Mouse (Mus musculus): Measurements from ENCODE around the gene Col18a1. TPM values are rescaled to one million over a fixed set of nuclear protein-coding genes. Genes with fewer than 3 reads are reported as not detected.
A peak's percentile ranks its signal among the peaks of the same experiment; 100 is the strongest.

Col18a1 gene
- polyA plus RNA-seq, 1 experiment from 2014 or later: 83.2 TPM

DNA sequence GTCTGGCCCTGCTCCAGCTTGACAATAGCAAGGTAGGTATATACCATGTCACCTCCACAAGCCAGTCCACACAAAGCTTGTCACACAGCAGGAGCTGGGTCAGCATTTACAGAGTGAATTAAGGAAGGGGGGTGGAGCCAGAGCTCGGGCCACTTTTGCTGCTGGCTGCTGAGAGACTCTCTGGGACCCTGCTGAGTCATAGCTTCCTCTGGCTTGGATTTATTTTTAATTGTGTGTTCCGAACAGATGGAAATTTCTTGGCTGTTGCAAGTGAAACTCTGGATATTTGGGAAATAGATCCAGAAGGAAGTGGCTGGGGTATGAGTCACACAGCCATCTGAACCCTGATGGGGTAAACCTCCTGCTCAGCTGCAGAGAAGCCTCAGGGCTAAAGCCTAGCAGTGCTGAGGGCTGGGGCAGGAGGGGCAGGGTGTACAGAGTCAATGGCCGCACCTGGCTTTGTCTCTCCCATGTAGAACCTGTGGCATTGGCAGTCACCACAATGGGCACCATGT is 40.3 kb upstream of the Col18a1 start:
- H3K4me3 ChIP-seq (ENCODE audit: low read depth, low read length): no peak overlapping the region
- ATAC-seq (ENCODE audit: insufficient read depth, low FRiP score, low TSS enrichment) (no peak), DNase-seq (ENCODE audit: low spot score) (no peak)
- H3K9ac ChIP-seq (ENCODE audit: low read length): no peak overlapping the region
- H3K36me3 ChIP-seq (ENCODE audit: control insufficient read depth, insufficient read depth, low read length): no peaks in the 10 kb centered on the region
- no peaks in the 10 kb centered on the region for H3K27me3 ChIP-seq (ENCODE audit: control insufficient read depth, insufficient read depth, low read length)
- no peak overlapping the region for H3K4me2 ChIP-seq (ENCODE audit: low read depth)
- WGBS: 46% methylated on average over 3 of the region's 3 CpGs
- H3K4me1 ChIP-seq (ENCODE audit: control insufficient read depth, insufficient read depth, low read length): peaks cover 3% of the 10 kb centered on the region; the same call in 1 of the 2 replicates
- no peaks in the 10 kb centered on the region for H3K9me3 ChIP-seq (ENCODE audit: control insufficient read depth, low read length)
- no peak overlapping the region for H3K27ac ChIP-seq (ENCODE audit: low read depth, low read length)

GRCm38 (mm10) chr10:77206134-77206533 is 39.8 kb upstream of the Col18a1 start:
- no peak for DNase-seq (ENCODE audit: low spot score)
- H3K36me3 ChIP-seq (ENCODE audit: control insufficient read depth, insufficient read depth, low read length): no peaks in the 10 kb centered on the region
- 86% methylated on average over 2 of the region's 2 CpGs for WGBS
- H3K9me3 ChIP-seq (ENCODE audit: control insufficient read depth, low read length): no peaks in the 10 kb centered on the region
- no peak overlapping the region for H3K4me3 ChIP-seq (ENCODE audit: low read depth, low read length)
- H3K27me3 ChIP-seq (ENCODE audit: control insufficient read depth, insufficient read depth, low read length): no peaks in the 10 kb centered on the region
- no peak for ATAC-seq (ENCODE audit: insufficient read depth, low FRiP score, low TSS enrichment)
- H3K9ac ChIP-seq (ENCODE audit: low read length): no peak overlapping the region
- no peak overlapping the region for H3K4me2 ChIP-seq (ENCODE audit: low read depth)
- H3K4me1 ChIP-seq (ENCODE audit: control insufficient read depth, insufficient read depth, low read length): peaks cover 3% of the 10 kb centered on the region; the same call in 1 of the 2 replicates
- no peak overlapping the region for H3K27ac ChIP-seq (ENCODE audit: low read depth, low read length)

DNA sequence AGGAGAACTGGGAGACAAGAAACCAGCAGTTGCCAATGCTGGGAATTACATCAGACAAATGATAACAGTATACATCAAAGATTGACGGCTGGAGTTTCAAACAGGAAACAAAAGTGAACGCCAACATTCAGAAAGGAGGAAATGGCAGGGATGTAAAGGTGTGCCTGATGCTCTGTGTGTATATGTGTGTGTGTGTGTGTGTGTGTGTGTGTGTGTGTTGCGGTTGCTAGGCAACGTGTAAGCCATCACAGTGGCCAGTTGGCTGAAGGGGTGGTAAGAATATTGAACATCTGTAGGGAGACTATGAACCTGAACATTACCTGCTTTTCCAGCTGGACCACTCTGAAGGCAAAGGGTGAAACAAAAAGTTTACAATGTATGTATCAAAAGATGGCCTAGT is 37.6 kb upstream of the Col18a1 start:
- WGBS: 88% methylated on average over 4 of the region's 4 CpGs
- no peak for DNase-seq (ENCODE audit: low spot score)
- H3K4me3 ChIP-seq (ENCODE audit: low read depth, low read length): no peak overlapping the region
- H3K4me2 ChIP-seq (ENCODE audit: low read depth): no peak overlapping the region
- no peak overlapping the region for H3K27ac ChIP-seq (ENCODE audit: low read depth, low read length)
- H3K36me3 ChIP-seq (ENCODE audit: control insufficient read depth, insufficient read depth, low read length): no peaks in the 10 kb centered on the region
- no peaks in the 10 kb centered on the region for H3K27me3 ChIP-seq (ENCODE audit: control insufficient read depth, insufficient read depth, low read length)
- no peak for ATAC-seq (ENCODE audit: insufficient read depth, low FRiP score, low TSS enrichment)
- no peaks in the 10 kb centered on the region for H3K9me3 ChIP-seq (ENCODE audit: control insufficient read depth, low read length)
- H3K4me1 ChIP-seq (ENCODE audit: control insufficient read depth, insufficient read depth, low read length): peaks cover 3% of the 10 kb centered on the region; the same call in 1 of the 2 replicates
- no peak overlapping the region for H3K9ac ChIP-seq (ENCODE audit: low read length)

GRCm38 (mm10) chr10:77201919-77202318 is 35.6 kb upstream of the Col18a1 start:
- no peak for ATAC-seq (ENCODE audit: insufficient read depth, low FRiP score, low TSS enrichment)
- Histone ChIP-seq H3K4me2 (ENCODE audit: low read depth) (no peak overlapping the region), H3K27me3 (ENCODE audit: control insufficient read depth, insufficient read depth, low read length) (no peaks in the 10 kb centered on the region), H3K27ac (ENCODE audit: low read depth, low read length) (no peak overlapping the region), H3K9ac (ENCODE audit: low read length) (no peak overlapping the region), H3K4me3 (ENCODE audit: low read depth, low read length) (no peak overlapping the region), H3K4me1 (ENCODE audit: control insufficient read depth, insufficient read depth, low read length) (peaks cover 3% of the 10 kb centered on the region; the same call in 1 of the 2 replicates), H3K9me3 (ENCODE audit: control insufficient read depth, low read length) (no peaks in the 10 kb centered on the region), H3K36me3 (ENCODE audit: control insufficient read depth, insufficient read depth, low read length) (no peaks in the 10 kb centered on the region)
- DNase-seq (ENCODE audit: low spot score): no peak
- 69% methylated on average over 5 of the region's 5 CpGs for WGBS

- no peak overlapping the region for H3K4me3 ChIP-seq (ENCODE audit: low read depth, low read length)
- H3K4me1 ChIP-seq (ENCODE audit: control insufficient read depth, insufficient read depth, low read length): peaks cover 3% of the 10 kb centered on the region; the same call in 1 of the 2 replicates
- H3K9ac ChIP-seq (ENCODE audit: low read length): no peak overlapping the region
- H3K9me3 ChIP-seq (ENCODE audit: control insufficient read depth, low read length): no peaks in the 10 kb centered on the region
- no peak for ATAC-seq (ENCODE audit: insufficient read depth, low FRiP score, low TSS enrichment)
- peak; percentile 5 for DNase-seq (ENCODE audit: low spot score)
- WGBS: 87% methylated on average over 9 of the region's 9 CpGs
- no peaks in the 10 kb centered on the region for H3K27me3 ChIP-seq (ENCODE audit: control insufficient read depth, insufficient read depth, low read length)
- no peak overlapping the region for H3K4me2 ChIP-seq (ENCODE audit: low read depth)
- H3K27ac ChIP-seq (ENCODE audit: low read depth, low read length): no peak overlapping the region
- no peaks in the 10 kb centered on the region for H3K36me3 ChIP-seq (ENCODE audit: control insufficient read depth, insufficient read depth, low read length)
These were observed 33.9 kb upstream of the Col18a1 start for GRCm38 (mm10) chr10:77200295-77200694.

- WGBS: 81% methylated on average over 2 of the region's 2 CpGs
- Histone ChIP-seq H3K36me3 (ENCODE audit: control insufficient read depth, insufficient read depth, low read length) (no peaks in the 10 kb centered on the region), H3K9me3 (ENCODE audit: control insufficient read depth, low read length) (no peaks in the 10 kb centered on the region), H3K4me1 (ENCODE audit: control insufficient read depth, insufficient read depth, low read length) (no peaks in the 10 kb centered on the region), H3K4me3 (ENCODE audit: low read depth, low read length) (no peak overlapping the region), H3K27me3 (ENCODE audit: control insufficient read depth, insufficient read depth, low read length) (no peaks in the 10 kb centered on the region), H3K4me2 (ENCODE audit: low read depth) (no peak overlapping the region), H3K27ac (ENCODE audit: low read depth, low read length) (no peak overlapping the region), H3K9ac (ENCODE audit: low read length) (no peak overlapping the region)
- no peak for ATAC-seq (ENCODE audit: insufficient read depth, low FRiP score, low TSS enrichment)
- peak; percentile 8 for DNase-seq (ENCODE audit: low spot score)
These were observed 32.9 kb upstream of the Col18a1 start for GRCm38 (mm10) chr10:77199229-77199628.

- Histone ChIP-seq H3K9ac (ENCODE audit: low read length) (no peak overlapping the region), H3K9me3 (ENCODE audit: control insufficient read depth, low read length) (no peaks in the 10 kb centered on the region), H3K4me3 (ENCODE audit: low read depth, low read length) (no peak overlapping the region), H3K4me2 (ENCODE audit: low read depth) (no peak overlapping the region), H3K27me3 (ENCODE audit: control insufficient read depth, insufficient read depth, low read length) (no peaks in the 10 kb centered on the region), H3K4me1 (ENCODE audit: control insufficient read depth, insufficient read depth, low read length) (no peaks in the 10 kb centered on the region), H3K27ac (ENCODE audit: low read depth, low read length) (0 out of 2 replicates have a peak overlapping the region, but pooled peaks have one; percentile 54), H3K36me3 (ENCODE audit: control insufficient read depth, insufficient read depth, low read length) (no peaks in the 10 kb centered on the region)
- peak; percentile 71 for ATAC-seq (ENCODE audit: insufficient read depth, low FRiP score, low TSS enrichment)
- DNase-seq (ENCODE audit: low spot score): peak; percentile 71
- 13% methylated on average over 9 of the region's 9 CpGs for WGBS
These were observed 31.3 kb upstream of the Col18a1 start for GRCm38 (mm10) chr10:77197469-77198209.

- Histone ChIP-seq H3K27ac (ENCODE audit: low read depth, low read length) (no peak overlapping the region), H3K4me1 (ENCODE audit: control insufficient read depth, insufficient read depth, low read length) (peaks cover 7% of the 10 kb centered on the region), H3K9ac (ENCODE audit: low read length) (no peak overlapping the region), H3K27me3 (ENCODE audit: control insufficient read depth, insufficient read depth, low read length) (no peaks in the 10 kb centered on the region), H3K9me3 (ENCODE audit: control insufficient read depth, low read length) (no peaks in the 10 kb centered on the region), H3K4me2 (ENCODE audit: low read depth) (no peak overlapping the region), H3K4me3 (ENCODE audit: low read depth, low read length) (no peak overlapping the region), H3K36me3 (ENCODE audit: control insufficient read depth, insufficient read depth, low read length) (no peaks in the 10 kb centered on the region)
- DNase-seq (ENCODE audit: low spot score): no peak
- no peak for ATAC-seq (ENCODE audit: insufficient read depth, low FRiP score, low TSS enrichment)
- WGBS: 77% methylated on average over 4 of the region's 4 CpGs
These were observed 30.3 kb upstream of the Col18a1 start for GRCm38 (mm10) chr10:77196676-77197075.

- no peak for ATAC-seq (ENCODE audit: insufficient read depth, low FRiP score, low TSS enrichment)
- Histone ChIP-seq H3K27ac (ENCODE audit: low read depth, low read length) (no peak overlapping the region), H3K4me2 (ENCODE audit: low read depth) (no peak overlapping the region), H3K4me3 (ENCODE audit: low read depth, low read length) (no peak overlapping the region), H3K9me3 (ENCODE audit: control insufficient read depth, low read length) (no peaks in the 10 kb centered on the region), H3K36me3 (ENCODE audit: control insufficient read depth, insufficient read depth, low read length) (no peaks in the 10 kb centered on the region), H3K27me3 (ENCODE audit: control insufficient read depth, insufficient read depth, low read length) (no peaks in the 10 kb centered on the region), H3K4me1 (ENCODE audit: control insufficient read depth, insufficient read depth, low read length) (peaks cover 12% of the 10 kb centered on the region), H3K9ac (ENCODE audit: low read length) (no peak overlapping the region)
- WGBS: 96% methylated on average over 3 of the region's 3 CpGs
- DNase-seq (ENCODE audit: low spot score): no peak
These were observed 29.8 kb upstream of the Col18a1 start for GRCm38 (mm10) chr10:77196115-77196514.

All from neural tube, embryonic 11.5 days (tissue).